26 mouse cellular contexts compared by ENCODE assay signal in the genomic region with DNA sequence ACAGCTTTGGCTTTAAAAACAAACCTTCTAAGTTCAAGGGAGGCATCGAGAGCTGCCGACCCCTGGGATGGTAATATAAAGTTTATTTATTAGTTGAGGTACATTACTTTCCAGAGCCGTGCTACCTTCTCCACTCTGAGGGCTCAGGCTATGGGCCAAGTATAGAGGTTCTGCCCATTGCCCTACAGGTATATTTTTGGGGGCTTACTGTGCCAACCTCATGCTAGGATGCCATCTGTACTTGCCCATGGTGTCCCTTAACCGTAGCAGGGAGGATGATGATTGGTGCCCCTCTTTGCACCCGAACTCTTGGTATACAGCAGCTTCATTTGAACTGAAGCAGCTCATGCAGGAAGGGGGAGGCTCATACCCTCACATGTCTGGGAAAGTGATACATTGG. TPM values are rescaled to one million over a fixed set of nuclear protein-coding genes. Genes with fewer than 3 reads are reported as not detected.
"Had no signal": no experiment of that assay in that cellular context is flagged by ENCODE, and none has a peak within 500 bp of the region (broad histone marks: within the 10 kb centered on the region; RNA-seq: fewer than 3 reads in every experiment).

No protein-coding gene starts in this region.

- H3K27ac ChIP-seq: heart, embryonic 10.5 days; hindbrain, embryonic 10.5 days; hindbrain, embryonic 12.5 days; hindbrain, embryonic 14.5 days; intestine, embryonic 15.5 days; layer of hippocampus, adult 2 months; left cerebral cortex, adult 2 months; limb, embryonic 10.5 days; limb, embryonic 12.5 days; liver, embryonic 13.5 days; liver, embryonic 15.5 days had no signal

- DNase-seq: gastrocnemius, postnatal 10 days; gastrocnemius, postnatal 25 days; heart, adult 18-20 months; heart, postnatal 10 days; heart, postnatal 4 days; kidney, adult 18-20 months; kidney, adult 8-10 months; kidney, postnatal 10 days; kidney, postnatal 25 days; kidney, postnatal 4 days; liver; liver, embryonic 13.5 days; liver, postnatal 0 days had no signal

- H3K27me3 ChIP-seq: heart, embryonic 12.5 days; hindbrain, embryonic 12.5 days; intestine, embryonic 15.5 days; limb, embryonic 12.5 days; liver, embryonic 13.5 days; liver, embryonic 15.5 days had no signal

- H3K4me3 ChIP-seq: heart, embryonic 10.5 days; heart, embryonic 12.5 days; hindbrain, embryonic 10.5 days; hindbrain, embryonic 12.5 days; intestine, embryonic 15.5 days; layer of hippocampus, adult 2 months; left cerebral cortex, adult 2 months; limb, embryonic 10.5 days; limb, embryonic 12.5 days; liver, embryonic 13.5 days; liver, embryonic 15.5 days had no signal

- H3K4me1 ChIP-seq: heart, embryonic 10.5 days; heart, embryonic 12.5 days; hindbrain, embryonic 10.5 days; intestine, embryonic 15.5 days; liver, embryonic 13.5 days; liver, embryonic 15.5 days had no signal

RNA-seq across cellular contexts. Expression of gene Pcp4, which starts 9.8 kb away (rescaled TPM):
- polyA plus RNA-seq: inflammation-experienced regulatory T-cells, adult 6 months; liver, postnatal 0 days had no signal

RNA-seq across cellular contexts. Expression of gene Itgb2l, which starts 14.2 kb away (rescaled TPM):
- polyA plus RNA-seq: heart, embryonic 10.5 days; heart, embryonic 12.5 days; heart, embryonic 14.5 days; hindbrain, embryonic 10.5 days; hindbrain, embryonic 12.5 days; hindbrain, embryonic 14.5 days; inflammation-experienced regulatory T-cells, adult 6 months had no signal
